Mouse (Mus musculus): Measurements from ENCODE around the gene Aadacl3.

Gene Aadacl3

DNA sequence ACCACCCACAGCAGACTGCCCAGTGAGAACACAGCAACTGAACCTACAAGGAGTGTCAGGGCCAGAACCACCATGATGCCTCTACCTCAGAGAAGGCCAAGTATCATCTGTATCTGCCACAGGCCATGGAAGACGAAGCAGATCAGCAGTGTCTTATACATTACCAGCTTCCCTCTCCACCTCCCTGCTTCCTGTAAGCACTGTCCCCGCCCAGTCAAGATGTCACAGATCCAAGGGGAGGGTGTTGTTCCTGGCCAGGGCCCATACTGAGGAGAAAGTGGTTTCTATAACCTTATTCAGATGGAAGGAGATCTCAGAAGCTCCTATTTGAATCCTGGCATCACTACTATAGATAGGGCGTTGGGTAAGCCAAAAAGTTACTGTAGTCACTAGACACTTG lies at the start of gene Aadacl3:
TSS of gene Aadacl3 (minus strand) at position 101 of the 400 bp plus-strand sequence.
- DNase-seq (ENCODE audit: low read depth, low spot score) = no peak

DNA sequence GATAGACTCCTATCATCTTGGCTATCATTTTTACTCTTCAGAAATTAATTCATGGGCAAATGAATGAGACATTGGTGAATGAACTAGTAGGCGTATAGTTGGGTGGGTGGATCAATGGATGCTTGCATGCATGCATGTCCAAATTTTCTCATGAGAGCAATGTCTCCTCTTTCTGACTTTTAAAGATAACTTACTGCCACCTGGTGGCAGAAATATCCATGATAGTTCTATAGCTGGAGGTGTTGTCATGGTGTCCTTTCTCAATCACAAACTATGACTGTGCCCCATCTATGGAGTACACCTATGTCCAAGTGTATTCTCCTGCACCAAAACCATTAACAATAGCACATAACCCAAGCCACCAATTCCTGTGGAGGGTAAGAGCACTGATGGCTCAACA lies 43.0 kb upstream of the Aadacl3 start:
- no peak for DNase-seq (ENCODE audit: low read depth, low spot score)

DNA sequence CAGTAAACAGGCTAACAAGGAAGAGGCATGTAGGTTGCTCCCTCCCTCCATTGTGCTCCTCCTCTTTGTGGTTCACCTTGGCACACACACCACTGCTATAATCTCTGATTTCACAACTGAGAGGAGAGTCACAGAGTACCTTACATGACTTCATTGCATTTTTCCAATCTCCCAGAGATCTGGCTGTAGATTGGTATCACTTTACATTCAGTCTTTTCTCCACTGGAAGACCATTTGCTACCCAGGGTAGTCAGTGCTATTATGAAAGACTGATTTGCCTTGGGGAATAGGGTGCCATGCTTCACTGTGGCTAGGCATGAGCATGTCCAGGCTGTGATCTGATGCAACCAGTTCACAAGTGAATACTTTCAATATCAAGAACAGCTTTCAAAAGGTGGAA lies 29.8 kb upstream of the Aadacl3 start:
- no peak for DNase-seq (ENCODE audit: low read depth, low spot score)

DNA sequence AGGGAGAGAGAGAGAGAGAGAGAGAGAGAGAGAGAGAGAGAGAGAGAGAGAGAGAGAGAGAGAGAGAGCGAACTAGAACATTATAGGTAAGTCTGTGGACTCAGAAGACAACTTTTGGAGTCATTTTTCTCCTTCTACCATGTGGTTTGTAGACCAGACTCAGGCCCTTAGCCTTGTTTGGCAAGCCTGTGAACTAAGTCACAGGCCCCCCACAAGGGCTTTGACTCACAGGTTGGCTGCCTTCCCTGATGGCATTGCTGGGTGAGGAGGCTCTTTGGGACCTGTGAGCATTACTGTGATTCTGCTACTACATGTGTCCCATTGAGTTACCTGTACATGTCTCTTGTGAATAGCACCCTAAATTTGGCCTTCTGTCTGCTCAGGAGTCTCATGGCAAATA lies 4.5 kb upstream of the Aadacl3 start:
- no peak for DNase-seq (ENCODE audit: low read depth, low spot score)

DNA sequence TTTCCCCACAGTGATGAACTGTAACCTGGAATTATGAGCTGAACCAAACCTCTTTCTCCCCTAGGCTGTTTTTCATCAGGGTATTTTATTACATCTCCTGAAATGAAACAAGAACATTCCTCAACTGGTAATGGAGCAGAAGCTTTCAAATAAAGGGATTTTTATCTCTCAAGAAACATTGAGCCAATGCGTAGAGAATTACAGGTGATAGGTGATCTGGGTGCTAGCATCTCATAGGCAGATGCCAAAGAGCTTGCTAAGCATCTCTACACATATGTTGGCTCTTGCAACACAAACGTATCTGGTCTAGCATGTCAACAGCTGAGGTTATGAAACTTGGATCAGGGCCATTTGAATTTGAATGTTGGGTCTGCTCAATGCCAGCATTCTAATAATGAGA lies 1.6 kb upstream of the Aadacl3 start:
- peak; percentile 1 for DNase-seq (ENCODE audit: low read depth, low spot score)

DNA sequence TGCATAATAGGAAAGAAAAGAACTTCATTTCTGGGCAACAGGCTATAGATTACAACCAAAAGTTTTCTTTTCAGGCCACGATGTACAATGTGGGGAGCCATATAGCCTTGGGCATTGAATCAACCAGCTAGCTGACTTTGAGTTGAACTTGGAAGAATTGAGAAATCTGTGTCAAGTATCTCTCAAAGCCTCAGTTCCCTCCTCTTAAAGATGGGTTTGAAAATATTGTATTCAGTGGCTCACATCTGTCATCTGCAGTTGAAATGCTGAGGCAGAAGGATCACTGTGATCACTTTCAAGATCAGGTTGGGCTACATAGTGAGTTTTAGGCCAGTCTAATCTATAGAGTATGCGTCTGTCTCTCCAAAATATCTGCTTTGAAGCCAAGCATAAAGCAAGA lies 10.3 kb downstream of the Aadacl3 start, which contains the start of gene Gm9944:
TSS of gene Gm9944 (minus strand) at position 101 of the 400 bp plus-strand sequence.
- DNase-seq (ENCODE audit: low read depth, low spot score) = no peak

DNA sequence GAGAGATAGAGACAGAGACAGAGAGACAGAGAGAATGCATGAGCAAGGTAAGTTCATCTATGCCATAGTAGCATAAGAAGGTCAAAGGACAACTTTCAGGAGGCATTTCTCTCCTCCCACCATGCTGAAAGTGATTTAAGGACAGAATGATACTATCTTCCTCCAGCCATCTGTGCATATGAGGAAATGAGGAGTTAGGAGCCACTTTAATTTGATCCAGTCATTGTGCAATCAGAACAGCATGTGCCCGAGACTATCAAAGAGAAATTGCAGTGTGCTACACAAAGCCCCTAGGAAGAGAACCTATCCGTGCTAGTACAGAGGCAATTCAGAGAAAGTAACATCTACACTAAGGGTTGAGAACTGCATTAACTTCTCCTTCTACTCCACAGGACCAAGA lies 15.0 kb downstream of the Aadacl3 start:
- DNase-seq (ENCODE audit: low read depth, low spot score) = no peak

DNA sequence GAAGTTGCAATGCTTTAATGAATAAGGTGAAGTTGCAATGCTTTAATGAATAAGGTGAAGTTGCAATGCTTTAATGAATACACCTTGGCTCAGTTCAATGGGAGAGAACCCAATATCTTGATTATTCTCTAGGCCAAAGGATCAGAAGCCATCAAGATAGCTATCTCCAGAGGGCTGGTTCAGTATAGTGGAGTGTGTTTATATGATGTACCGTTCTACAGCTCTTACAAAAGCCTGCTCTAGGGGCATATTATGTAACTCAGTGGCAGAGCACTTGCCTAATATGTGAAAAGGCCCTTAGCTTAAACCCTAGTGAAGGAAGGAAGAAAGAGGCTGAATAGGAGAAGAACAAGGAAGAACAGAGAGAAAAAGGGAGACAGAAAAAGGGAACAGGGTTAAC lies 22.0 kb downstream of the Aadacl3 start:
- DNase-seq (ENCODE audit: low read depth, low spot score) = no peak

DNA sequence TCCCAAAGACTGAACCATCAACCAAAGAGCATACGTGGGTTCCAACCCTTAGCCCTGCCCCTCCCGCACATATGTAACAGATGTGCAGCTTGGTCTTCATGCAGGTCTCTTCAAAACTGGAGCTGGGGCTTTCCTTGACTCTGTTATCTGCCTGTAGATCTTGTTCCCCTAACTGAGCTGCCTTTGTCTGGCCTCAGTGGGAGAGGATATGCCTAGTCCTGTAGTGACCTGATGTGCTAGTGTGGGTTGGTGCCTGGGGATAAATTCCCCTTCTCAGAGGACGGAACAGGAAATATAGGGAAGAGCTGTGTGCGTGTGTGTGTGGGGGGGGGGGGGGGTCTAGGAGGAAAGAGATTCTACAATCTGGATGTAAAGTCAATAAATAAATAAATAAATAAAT lies 22.5 kb downstream of the Aadacl3 start:
- DNase-seq (ENCODE audit: low read depth, low spot score) = no peak

DNA sequence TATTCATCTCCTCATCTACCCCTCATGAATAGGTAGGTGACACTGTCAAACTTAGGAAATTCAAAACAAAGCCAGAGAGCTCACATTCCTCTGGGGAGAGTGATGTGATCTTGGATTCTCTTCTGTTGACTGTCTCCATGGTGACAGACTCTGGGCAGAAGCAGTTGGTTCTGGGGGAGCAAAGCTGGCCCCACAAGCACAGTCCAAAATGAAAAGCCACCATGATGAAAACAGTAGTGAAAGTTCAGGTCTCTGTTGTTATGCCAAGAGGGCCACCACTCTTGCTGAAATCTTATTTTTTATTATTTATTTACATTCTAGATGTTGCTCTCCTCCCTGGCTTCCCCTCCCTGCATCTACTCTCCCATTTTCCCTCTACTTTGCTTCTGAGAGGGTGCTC lies 24.9 kb downstream of the Aadacl3 start, which contains the start of gene 1700012P22Rik:
TSS of gene 1700012P22Rik (minus strand) at position 101 of the 400 bp plus-strand sequence.
- DNase-seq (ENCODE audit: low read depth, low spot score) = no peak

DNA sequence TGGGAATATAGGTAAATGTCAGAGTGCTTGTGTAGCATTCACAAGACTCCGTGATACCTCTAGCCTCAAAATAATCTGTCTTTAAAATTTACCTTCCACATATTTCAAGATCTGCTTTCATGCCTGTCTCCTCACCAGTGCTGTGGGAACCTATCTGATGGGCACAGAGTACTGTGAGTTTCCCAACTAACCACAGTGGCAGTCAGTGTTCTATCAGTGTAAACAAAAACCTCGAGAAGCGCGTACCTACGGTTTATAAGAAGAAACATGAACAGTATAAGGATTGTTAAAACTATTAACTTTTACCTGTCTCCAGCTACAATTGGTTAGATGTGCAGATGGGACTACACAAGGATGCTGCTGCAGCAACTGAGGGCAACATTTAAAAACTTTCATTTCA lies 30.3 kb downstream of the Aadacl3 start:
- no peak for DNase-seq (ENCODE audit: low read depth, low spot score)

DNA sequence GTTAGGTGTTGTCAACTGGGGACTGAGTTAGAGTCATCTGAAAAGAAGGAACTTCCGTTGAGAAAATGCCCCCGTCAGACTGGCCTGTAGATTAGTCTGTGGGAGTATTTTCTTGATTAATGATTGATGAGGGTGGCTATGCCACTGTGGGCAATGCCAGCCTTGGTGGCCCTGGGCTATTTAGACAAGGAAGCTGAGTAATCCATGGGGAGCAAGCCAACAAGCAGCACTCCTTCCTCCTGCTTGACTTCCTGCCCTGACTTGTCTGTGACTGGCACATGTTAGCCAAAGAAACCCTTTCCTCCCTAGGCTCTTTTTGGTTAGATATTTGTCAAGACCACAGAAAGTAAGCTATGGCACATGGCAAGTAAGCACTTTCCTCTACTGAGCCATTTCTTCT lies 32.8 kb downstream of the Aadacl3 start:
- DNase-seq (ENCODE audit: low read depth, low spot score) = no peak

DNA sequence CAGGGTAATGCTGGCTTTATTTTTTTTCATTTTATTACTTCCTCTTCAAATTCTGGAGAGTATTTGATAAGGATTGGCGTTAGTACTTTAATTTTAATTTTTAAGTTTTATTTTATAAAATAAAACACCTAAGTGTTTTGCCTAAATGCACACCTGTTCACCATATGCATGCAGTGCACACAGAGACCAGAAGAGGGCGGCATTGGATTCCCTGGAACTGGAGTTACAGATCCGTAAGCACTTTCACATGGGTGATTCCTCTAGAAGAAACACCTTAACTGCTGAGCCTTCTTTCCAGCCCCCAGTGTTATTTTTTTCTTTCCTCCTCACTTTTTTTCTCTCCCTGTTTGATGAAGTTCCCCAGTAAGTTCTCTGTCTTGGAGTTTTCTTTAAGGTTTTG lies 34.7 kb downstream of the Aadacl3 start:
- peak; percentile 9 for DNase-seq (ENCODE audit: low read depth, low spot score)

DNA sequence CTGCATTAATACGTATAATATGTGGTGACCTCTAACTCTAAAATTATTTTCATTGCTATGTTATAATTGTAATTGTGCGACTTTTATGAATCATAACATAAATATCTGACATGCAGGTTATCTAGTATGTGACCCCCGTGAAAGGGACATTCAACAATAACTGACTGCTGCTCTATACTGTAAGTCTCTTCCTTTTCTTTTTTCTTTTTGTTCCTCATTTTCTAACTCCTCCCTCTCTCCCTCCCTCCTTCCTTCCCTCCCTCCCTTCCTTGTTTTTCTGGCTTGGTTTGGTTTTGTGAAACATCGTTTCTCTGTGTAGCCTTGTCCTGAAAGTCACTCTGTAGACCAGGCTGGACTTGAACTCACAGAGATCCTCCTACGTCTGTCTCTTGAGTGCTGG lies 39.0 kb downstream of the Aadacl3 start:
- DNase-seq (ENCODE audit: low read depth, low spot score) = no peak

DNA sequence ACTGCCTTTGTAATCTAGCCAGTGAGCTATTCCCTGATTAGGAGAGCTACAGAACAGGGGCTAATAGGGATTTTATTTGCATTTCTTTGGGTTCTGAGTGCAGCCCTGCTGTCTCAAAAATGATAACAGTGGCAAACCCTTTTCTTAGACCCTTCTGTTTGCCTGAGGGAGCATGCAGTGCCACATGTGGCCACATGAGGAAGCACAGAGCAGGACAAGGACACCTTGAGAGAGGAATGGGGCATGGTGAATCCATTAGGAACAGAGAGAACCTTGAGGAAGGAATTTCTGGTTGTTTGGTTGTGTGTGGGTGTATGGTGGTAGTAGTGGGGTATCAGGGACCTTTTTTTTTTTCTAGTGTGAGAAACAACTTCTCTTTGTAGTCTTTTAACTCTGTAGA lies 42.9 kb downstream of the Aadacl3 start:
- no peak for DNase-seq (ENCODE audit: low read depth, low spot score)

DNA sequence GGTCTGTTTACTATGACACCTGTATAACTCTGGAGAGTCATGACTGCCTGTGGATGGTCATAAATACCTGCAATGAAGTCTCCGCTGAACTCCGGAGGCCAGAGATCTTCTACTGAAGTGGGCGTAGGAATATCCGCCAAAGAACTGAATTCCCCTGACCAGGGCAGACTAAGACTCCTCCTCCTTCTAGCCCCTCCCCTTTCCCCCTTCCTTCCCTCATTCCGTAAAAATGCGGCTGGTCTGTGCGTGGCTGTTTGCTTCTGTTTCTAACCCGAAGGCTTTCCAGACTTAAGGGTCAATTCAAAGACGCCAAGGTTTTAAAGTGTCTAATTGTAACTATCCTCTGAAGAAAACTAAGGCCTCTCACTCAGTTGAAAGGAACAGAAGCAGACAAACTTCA lies 55.3 kb downstream of the Aadacl3 start, which contains the start of gene Pramef12:
TSS of gene Pramef12 (minus strand) at position 175 of the 400 bp plus-strand sequence.
- no peak for DNase-seq (ENCODE audit: low read depth, low spot score)

DNA sequence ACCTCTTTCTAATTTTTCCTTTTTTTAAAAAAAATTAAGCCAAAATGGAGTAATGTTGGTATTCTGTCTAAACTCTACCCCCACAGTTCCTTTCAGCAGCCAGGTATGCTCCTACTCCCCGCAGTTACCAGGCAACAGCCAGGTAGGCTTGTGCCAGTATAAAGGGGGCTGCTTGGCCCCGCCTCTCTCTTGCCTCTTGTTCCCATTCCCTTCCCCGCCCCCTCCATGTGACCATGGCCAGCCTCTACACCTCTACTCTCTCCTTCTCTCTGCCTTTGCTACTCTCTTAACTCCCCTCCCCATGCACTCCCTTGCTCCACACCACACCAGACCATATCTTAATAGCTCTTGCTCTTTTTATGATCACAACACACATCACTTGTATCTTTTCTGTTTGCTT lies 57.3 kb downstream of the Aadacl3 start:
- DNase-seq (ENCODE audit: low read depth, low spot score) = no peak

DNA sequence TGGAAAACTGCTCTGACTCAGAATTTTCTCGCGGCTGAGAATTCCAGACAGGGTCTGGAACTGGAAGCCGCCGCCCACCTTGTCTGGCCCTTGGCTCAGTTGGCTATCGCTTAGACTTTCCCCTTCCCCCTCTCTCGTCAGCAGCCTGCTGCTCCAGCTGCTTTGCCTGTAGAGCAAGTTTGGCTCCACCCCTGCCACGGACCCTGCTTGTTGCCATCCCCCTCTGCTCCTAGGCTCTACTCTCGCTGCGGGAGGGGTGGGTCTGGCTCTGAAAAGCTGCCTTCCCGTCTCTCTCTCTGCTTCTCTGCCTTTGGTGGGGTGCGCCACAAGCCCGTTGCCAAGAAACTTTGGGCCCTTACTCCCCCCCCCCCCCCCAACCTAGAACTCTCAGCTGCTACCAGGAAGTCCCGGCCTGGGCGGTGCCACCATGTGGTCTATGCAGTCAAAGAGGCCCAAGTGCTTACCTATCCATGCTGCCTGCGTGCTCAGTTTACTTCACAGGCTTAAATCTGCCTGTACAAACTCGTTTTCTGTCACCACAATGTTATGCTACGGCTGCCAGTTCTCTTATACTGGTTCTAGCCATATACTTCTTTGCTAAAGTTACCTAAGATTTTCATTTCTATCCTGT lies 59.0 kb downstream of the Aadacl3 start:
- DNase-seq (ENCODE audit: low read depth, low spot score) = no peak

Data from brain, adult 2 months (tissue).